Mouse (Mus musculus): ENCODE data around the gene Cadps2. TPM values are rescaled to one million over a fixed set of nuclear protein-coding genes. Genes with fewer than 3 reads are reported as not detected.

Cadps2 gene
- polyA plus RNA-seq, 1 experiment from 2014 or later, result 12.4 TPM

- no peak overlapping the region for H3K4me2 ChIP-seq (ENCODE audit: low read length)
Measured at GRCm38 (mm10) chr6:23728620-23729019, 110.6 kb downstream of the Cadps2 start.

DNA sequence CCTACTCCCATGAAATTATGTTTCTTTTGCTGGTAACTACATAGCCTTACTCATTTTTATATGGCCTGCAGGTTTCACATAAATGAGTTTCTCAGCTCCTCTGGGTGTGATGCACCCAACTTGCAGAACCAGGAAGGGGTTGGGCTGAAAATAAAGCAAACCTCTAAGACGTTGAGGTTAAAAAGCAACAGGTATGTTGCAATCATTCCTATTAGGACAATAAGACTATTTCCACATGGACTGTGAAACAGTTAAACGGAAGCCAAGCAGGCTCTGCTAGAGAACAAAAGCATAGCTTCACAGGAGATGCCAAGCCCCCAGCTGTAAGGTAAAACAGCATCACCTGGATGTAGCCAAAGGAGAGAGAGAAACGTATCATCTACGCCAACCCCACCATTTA lies 115.5 kb downstream of the Cadps2 start:
- H3K4me3 ChIP-seq (ENCODE audit: low read length), result no peak overlapping the region
- WGBS, result 87% methylated on average over 4 of the region's 4 CpGs
- H3K9me3 ChIP-seq (ENCODE audit: control insufficient read depth, low read length), result peaks cover 5% of the 10 kb centered on the region; the same call in 1 of the 2 replicates

More at GRCm38 (mm10) chr6:23728620-23729019, 110.6 kb downstream of the Cadps2 start:
- Histone ChIP-seq H3K36me3 (ENCODE audit: control insufficient read depth, insufficient read depth, low read length) (no peaks in the 10 kb centered on the region), H3K4me1 (ENCODE audit: control insufficient read depth, insufficient read depth, low read depth, low read length) (no peaks in the 10 kb centered on the region), H3K27ac (ENCODE audit: low read depth, low read length) (no peak overlapping the region), H3K4me3 (ENCODE audit: low read length) (no peak overlapping the region), H3K9me3 (ENCODE audit: control insufficient read depth, low read length) (no peaks in the 10 kb centered on the region), H3K9ac (ENCODE audit: low read depth, low read length) (no peak overlapping the region), H3K27me3 (replicated peaks; ENCODE audit: control insufficient read depth, insufficient read depth, low read length) (no peaks in the 10 kb centered on the region)
- ATAC-seq, result no peak
- 85% methylated on average over 3 of the region's 3 CpGs for WGBS

GRCm38 (mm10) chr6:23720401-23720800 lies 118.8 kb downstream of the Cadps2 start:
- ATAC-seq, result no peak
- Histone ChIP-seq H3K4me3 (ENCODE audit: low read length) (no peak overlapping the region), H3K4me1 (ENCODE audit: control insufficient read depth, insufficient read depth, low read depth, low read length) (no peaks in the 10 kb centered on the region), H3K36me3 (ENCODE audit: control insufficient read depth, insufficient read depth, low read length) (no peaks in the 10 kb centered on the region), H3K27ac (ENCODE audit: low read depth, low read length) (no peak overlapping the region), H3K9ac (ENCODE audit: low read depth, low read length) (no peak overlapping the region), H3K27me3 (replicated peaks; ENCODE audit: control insufficient read depth, insufficient read depth, low read length) (no peaks in the 10 kb centered on the region), H3K9me3 (ENCODE audit: control insufficient read depth, low read length) (peaks cover 5% of the 10 kb centered on the region; the same call in 1 of the 2 replicates), H3K4me2 (ENCODE audit: low read length) (no peak overlapping the region)
- 80% methylated on average over 2 of the region's 2 CpGs for WGBS

More for the DNA sequence above, 115.5 kb downstream of the Cadps2 start:
- Histone ChIP-seq H3K4me1 (ENCODE audit: control insufficient read depth, insufficient read depth, low read depth, low read length) (no peaks in the 10 kb centered on the region), H3K27me3 (replicated peaks; ENCODE audit: control insufficient read depth, insufficient read depth, low read length) (no peaks in the 10 kb centered on the region), H3K36me3 (ENCODE audit: control insufficient read depth, insufficient read depth, low read length) (no peaks in the 10 kb centered on the region), H3K27ac (ENCODE audit: low read depth, low read length) (no peak overlapping the region), H3K9ac (ENCODE audit: low read depth, low read length) (no peak overlapping the region), H3K4me2 (ENCODE audit: low read length) (no peak overlapping the region)
- no peak for ATAC-seq

DNA sequence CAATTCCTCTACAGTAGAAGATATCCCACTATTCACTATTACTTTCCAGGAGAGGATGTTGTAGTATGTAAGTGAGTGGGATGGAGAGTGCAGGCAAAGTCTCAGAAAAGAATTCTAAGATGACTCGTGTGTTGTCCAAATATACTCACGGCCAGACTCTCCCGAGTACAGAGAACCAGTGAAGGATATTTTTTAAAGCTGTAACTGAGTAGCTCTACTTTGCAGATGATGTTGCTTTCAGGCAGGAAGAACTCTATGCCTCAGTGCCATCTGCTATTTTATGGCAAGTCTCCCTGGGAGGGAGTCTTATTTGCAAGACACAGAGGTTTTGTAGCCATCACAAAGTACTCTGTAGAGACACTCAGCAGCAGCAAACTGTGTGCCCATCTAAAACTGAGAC lies 131.7 kb downstream of the Cadps2 start:
- H3K4me3 ChIP-seq (ENCODE audit: low read length), result no peak overlapping the region

DNA sequence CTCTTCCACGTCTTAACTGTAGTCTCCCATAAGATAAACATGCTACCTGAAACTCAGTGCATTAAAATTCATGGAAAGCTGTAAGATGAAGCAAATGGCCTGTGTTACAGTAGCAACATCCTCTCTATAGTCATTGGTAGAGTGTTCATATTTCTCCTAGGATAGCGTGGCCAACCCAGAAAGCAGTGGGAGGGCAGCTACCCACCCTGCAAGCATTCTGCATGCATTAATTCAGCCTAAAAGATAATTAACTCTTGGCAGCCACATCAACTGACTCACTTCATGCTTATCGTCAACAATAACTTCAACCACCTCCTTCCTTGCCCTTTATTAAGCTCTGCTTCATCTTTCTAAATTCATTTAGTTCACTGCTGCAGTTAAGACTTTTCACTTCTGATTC lies 138.3 kb downstream of the Cadps2 start:
- H3K9me3 ChIP-seq (ENCODE audit: control insufficient read depth, low read length), result no peaks in the 10 kb centered on the region
- H3K4me1 ChIP-seq (ENCODE audit: control insufficient read depth, insufficient read depth, low read depth, low read length), result no peaks in the 10 kb centered on the region; the same call in 1 of the 2 replicates
- no peak overlapping the region for H3K27ac ChIP-seq (ENCODE audit: low read depth, low read length)
- no peaks in the 10 kb centered on the region for H3K27me3 ChIP-seq (replicated peaks; ENCODE audit: control insufficient read depth, insufficient read depth, low read length)
- no peak overlapping the region for H3K4me3 ChIP-seq (ENCODE audit: low read length)
- no peak overlapping the region for H3K9ac ChIP-seq (ENCODE audit: low read depth, low read length)
- WGBS, result 57% methylated on average over 3 of the region's 3 CpGs
- ATAC-seq, result no peak
- H3K36me3 ChIP-seq (ENCODE audit: control insufficient read depth, insufficient read depth, low read length), result no peaks in the 10 kb centered on the region
- H3K4me2 ChIP-seq (ENCODE audit: low read length), result no peak overlapping the region

More for the DNA sequence above, 131.7 kb downstream of the Cadps2 start:
- no peak overlapping the region for H3K9ac ChIP-seq (ENCODE audit: low read depth, low read length)
- ATAC-seq, result no peak
- no peak overlapping the region for H3K27ac ChIP-seq (ENCODE audit: low read depth, low read length)
- no peaks in the 10 kb centered on the region for H3K9me3 ChIP-seq (ENCODE audit: control insufficient read depth, low read length)
- WGBS, result 82% methylated on average over 3 of the region's 3 CpGs
- H3K4me2 ChIP-seq (ENCODE audit: low read length), result no peak overlapping the region
- no peaks in the 10 kb centered on the region for H3K36me3 ChIP-seq (ENCODE audit: control insufficient read depth, insufficient read depth, low read length)
- H3K27me3 ChIP-seq (replicated peaks; ENCODE audit: control insufficient read depth, insufficient read depth, low read length), result no peaks in the 10 kb centered on the region
- no peaks in the 10 kb centered on the region for H3K4me1 ChIP-seq (ENCODE audit: control insufficient read depth, insufficient read depth, low read depth, low read length)

DNA sequence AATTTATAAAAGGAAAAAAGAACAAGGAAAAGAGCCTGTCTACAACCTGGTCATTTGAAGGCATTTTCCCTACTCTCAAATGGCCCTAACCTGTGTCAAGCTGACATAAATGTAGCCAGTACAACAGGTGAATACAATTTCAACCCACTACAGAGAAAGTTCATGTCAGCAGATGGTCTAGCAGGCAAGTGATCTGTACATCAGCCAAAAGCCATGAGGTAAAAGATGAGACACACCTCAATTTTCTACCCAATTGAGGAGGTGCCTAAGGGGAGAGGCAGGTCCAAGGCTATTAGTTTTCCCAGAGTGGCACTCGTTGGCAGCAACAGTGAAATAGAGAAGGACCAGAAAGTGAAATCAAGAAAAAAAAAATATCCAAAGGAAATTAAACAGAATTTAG lies 161.0 kb downstream of the Cadps2 start:
- Histone ChIP-seq H3K4me1 (ENCODE audit: control insufficient read depth, insufficient read depth, low read depth, low read length) (no peaks in the 10 kb centered on the region), H3K36me3 (ENCODE audit: control insufficient read depth, insufficient read depth, low read length) (no peaks in the 10 kb centered on the region), H3K4me2 (ENCODE audit: low read length) (no peak overlapping the region), H3K9ac (ENCODE audit: low read depth, low read length) (no peak overlapping the region), H3K4me3 (ENCODE audit: low read length) (no peak overlapping the region), H3K27me3 (replicated peaks; ENCODE audit: control insufficient read depth, insufficient read depth, low read length) (no peaks in the 10 kb centered on the region), H3K27ac (ENCODE audit: low read depth, low read length) (no peak overlapping the region), H3K9me3 (ENCODE audit: control insufficient read depth, low read length) (no peaks in the 10 kb centered on the region)
- WGBS, result 90% methylated on average over 1 of the region's 1 CpGs
- ATAC-seq, result no peak

DNA sequence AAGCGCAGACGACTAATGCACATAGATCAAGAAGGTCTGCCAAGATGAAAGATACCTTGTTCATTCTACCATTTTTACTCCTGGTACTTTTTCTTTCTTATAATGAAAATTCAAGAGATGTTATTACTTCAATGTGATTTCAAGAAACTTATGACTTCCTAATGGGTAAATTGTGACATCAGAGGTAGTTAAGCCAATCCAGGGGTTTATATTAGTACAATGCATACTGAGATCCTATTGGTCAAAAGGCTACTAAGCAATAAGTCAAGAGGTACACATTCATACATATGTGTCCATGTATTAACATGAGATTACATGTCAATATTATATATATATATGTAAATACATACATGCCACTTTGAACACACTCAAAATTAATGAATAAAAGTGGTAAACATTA lies 184.2 kb downstream of the Cadps2 start, which contains the start of gene Rnf148:
TSS of gene Rnf148 (minus strand) at position 101 of the 400 bp plus-strand sequence.
- H3K4me2 ChIP-seq (ENCODE audit: low read length), result no peak within 1 kb of the TSS
- H3K9ac ChIP-seq (ENCODE audit: low read depth, low read length), result no peak within 1 kb of the TSS
- H3K4me1 ChIP-seq (ENCODE audit: control insufficient read depth, insufficient read depth, low read depth, low read length), result no peaks in the 10 kb centered on the region
- H3K9me3 ChIP-seq (ENCODE audit: control insufficient read depth, low read length), result no peaks in the 10 kb centered on the region
- H3K27ac ChIP-seq (ENCODE audit: low read depth, low read length), result no peak within 1 kb of the TSS
- 91% methylated on average over 2 of the region's 2 CpGs for WGBS
- no peak within 1 kb of the TSS for H3K4me3 ChIP-seq (ENCODE audit: low read length)
- H3K36me3 ChIP-seq (ENCODE audit: control insufficient read depth, insufficient read depth, low read length), result no peaks in the 10 kb centered on the region
- H3K27me3 ChIP-seq (replicated peaks; ENCODE audit: control insufficient read depth, insufficient read depth, low read length), result no peaks in the 10 kb centered on the region
- no peak for ATAC-seq

DNA sequence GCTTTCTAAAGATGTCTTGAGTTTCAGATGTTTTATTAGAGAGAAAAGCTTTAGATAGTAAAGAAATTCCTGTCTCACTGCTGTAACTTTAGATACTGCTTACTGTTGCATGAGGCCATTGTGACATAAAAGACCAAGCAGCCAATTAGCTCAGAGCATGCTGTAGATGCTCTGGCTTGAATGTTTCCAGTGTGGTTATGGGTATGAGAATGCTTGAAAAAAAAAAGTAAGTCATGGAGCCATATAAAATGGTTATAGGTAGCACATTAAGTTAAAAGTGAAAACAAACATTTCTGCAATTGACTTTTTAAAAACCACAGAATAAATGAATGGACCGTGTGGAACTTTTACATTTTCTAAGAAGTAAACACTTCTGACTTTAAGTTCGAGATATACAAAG lies 189.0 kb downstream of the Cadps2 start, which contains the start of gene Rnf133:
TSS of gene Rnf133 (minus strand) at position 101 of the 400 bp plus-strand sequence.
- Histone ChIP-seq H3K4me1 (ENCODE audit: control insufficient read depth, insufficient read depth, low read depth, low read length) (no peaks in the 10 kb centered on the region), H3K9ac (ENCODE audit: low read depth, low read length) (no peak within 1 kb of the TSS), H3K4me3 (ENCODE audit: low read length) (no peak within 1 kb of the TSS), H3K27me3 (replicated peaks; ENCODE audit: control insufficient read depth, insufficient read depth, low read length) (no peaks in the 10 kb centered on the region), H3K4me2 (ENCODE audit: low read length) (no peak within 1 kb of the TSS), H3K36me3 (ENCODE audit: control insufficient read depth, insufficient read depth, low read length) (no peaks in the 10 kb centered on the region), H3K9me3 (ENCODE audit: control insufficient read depth, low read length) (no peaks in the 10 kb centered on the region), H3K27ac (ENCODE audit: low read depth, low read length) (no peak within 1 kb of the TSS)
- WGBS, result 93% methylated on average over 2 of the region's 2 CpGs
- ATAC-seq, result no peak

- no peaks in the 10 kb centered on the region for H3K9me3 ChIP-seq (ENCODE audit: control insufficient read depth, low read length)
- no peak for ATAC-seq
- WGBS, result 86% methylated on average over 8 of the region's 8 CpGs
Measured at GRCm38 (mm10) chr6:23648732-23649131, 190.5 kb downstream of the Cadps2 start.

More at GRCm38 (mm10) chr6:23648732-23649131, 190.5 kb downstream of the Cadps2 start:
- no peak overlapping the region for H3K9ac ChIP-seq (ENCODE audit: low read depth, low read length)
- no peak overlapping the region for H3K27ac ChIP-seq (ENCODE audit: low read depth, low read length)
- H3K4me3 ChIP-seq (ENCODE audit: low read length), result no peak overlapping the region
- no peaks in the 10 kb centered on the region for H3K4me1 ChIP-seq (ENCODE audit: control insufficient read depth, insufficient read depth, low read depth, low read length)
- no peaks in the 10 kb centered on the region for H3K27me3 ChIP-seq (replicated peaks; ENCODE audit: control insufficient read depth, insufficient read depth, low read length)
- H3K4me2 ChIP-seq (ENCODE audit: low read length), result no peak overlapping the region
- H3K36me3 ChIP-seq (ENCODE audit: control insufficient read depth, insufficient read depth, low read length), result no peaks in the 10 kb centered on the region

Measured in hindbrain, embryonic 16.5 days (tissue).